Mouse (Mus musculus) liver, embryonic 14 days (tissue): Measurements from ENCODE around the gene Tbc1d13. TPM values are rescaled to one million over a fixed set of nuclear protein-coding genes. Genes with fewer than 3 reads are reported as not detected.

ENCODE experiments used
- polyA plus RNA-seq: library from polyadenylated mRNA; depleted of rRNA; stranded (reverse); fragments of >200 nt; gene quantifications from 2 replicates; pipeline ENCODE4 v1.2.3, GENCODE M21; 2012; rRNA removed

Tbc1d13 gene
- polyA plus RNA-seq = 9.1 and 11.7 TPM in 2 replicates

DNA sequence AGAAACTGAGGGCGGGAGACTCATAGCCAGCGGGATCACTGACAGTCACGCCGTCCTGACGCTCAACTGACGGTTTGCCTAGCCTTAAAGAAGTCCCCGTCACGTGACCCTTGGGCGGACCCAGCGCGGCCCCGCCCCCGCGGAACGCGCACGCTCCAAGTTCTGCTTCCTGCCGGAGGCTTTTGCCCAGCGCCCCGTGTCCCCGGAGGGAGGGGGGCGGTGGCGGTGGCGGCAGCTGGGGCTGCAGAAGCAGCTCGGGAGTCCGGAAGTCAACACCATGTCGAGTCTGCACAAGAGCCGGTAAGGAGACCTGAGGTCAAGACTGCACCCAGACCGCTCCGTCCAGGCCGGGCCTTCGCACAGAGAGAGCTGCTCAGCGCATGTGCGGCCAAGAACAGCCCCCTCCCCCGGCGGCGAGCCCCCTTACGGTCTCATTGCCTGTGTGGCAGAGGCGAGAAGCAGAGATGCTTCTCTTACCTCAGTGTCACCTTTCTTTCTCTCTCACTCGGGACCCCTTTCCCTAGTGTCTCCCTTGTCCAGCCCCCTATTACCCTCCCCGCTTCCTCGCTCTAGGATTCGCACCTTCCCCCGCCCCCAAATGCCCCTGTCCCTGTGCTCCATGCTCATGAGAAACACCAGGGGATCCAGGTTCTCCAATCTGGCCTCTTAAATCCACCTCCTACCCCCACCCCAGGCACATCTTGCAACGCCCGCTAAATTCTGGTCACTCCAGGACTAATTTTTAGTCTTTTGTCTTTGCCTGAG lies at the start of gene Tbc1d13:
TSS of gene Tbc1d13 (plus strand) at position 134 of the 765 bp plus-strand sequence.

DNA sequence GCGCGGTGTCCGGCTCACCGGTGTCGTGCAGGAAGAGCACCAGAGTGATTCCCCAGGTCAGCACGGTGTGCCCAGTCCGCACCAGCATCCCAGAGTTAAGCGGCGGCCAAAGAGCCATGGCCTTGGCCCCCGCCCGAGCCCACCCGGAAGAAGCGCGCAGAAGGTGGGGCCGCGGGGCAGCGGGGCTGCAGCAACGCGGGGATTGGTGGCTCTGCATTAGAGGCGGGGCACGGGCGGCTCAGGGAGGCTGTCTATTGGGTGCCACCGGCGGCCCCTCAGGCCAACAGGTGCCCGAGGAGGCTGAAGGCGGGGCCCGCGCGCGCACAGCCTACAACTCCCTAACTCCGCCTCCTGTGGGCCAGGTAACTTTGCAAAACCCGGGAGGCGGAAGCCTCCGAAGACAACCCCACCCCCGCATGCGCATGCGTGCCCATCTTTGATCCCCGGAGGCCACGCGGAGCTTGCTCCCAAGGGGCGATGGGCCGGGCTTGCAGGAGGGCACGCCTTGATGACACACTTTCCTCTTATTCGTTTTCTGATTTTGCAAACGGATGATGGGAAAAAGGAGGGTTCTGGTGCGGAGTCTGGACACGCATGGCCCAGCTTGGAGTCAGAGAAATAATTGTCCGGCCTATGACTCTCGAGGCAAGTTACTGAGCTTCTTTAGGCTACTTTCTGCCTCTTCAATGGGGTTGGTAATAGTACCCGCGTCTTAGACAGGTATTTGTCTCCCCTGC lies 39.9 kb upstream of the Tbc1d13 start, which contains the start of gene Zdhhc12:
TSS of gene Zdhhc12 (minus strand) at position 178 of the 737 bp plus-strand sequence.

GRCm38 (mm10) chr2:30124472-30125274 lies 8.9 kb upstream of the Tbc1d13 start, which contains the start of gene Zer1:
Gene Zer1 (minus strand): TSS chr2:30124585.

DNA sequence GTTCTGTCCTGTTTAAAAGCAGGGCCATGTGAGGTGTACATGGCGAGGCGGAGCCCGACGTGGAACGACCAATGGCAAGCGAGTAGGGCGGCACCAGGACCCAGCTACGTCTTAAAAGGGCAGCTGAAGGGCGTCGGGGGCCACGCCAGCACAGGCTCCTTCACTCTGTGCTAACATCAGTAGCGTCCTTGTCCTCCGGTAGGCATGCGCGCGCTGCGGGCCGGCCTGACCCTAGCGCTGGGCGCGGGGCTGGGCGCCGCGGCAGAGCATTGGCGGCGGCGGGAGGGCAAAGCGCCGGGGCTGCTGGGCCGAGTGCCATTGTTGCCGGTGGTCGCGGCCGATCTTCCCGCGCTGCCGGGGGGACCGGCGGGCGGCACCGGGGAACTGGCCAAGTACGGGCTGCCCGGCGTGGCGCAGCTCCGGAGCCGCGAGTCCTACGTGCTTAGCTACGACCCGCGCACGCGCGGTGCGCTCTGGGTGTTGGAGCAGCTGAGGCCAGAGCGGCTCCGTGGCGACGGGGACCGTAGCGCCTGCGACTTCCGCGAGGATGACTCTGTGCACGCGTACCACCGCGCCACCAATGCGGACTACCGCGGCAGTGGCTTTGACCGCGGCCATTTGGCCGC lies 37.9 kb downstream of the Tbc1d13 start, which contains the start of gene Endog:
TSS of gene Endog (plus strand) at position 123 of the 626 bp plus-strand sequence.

DNA sequence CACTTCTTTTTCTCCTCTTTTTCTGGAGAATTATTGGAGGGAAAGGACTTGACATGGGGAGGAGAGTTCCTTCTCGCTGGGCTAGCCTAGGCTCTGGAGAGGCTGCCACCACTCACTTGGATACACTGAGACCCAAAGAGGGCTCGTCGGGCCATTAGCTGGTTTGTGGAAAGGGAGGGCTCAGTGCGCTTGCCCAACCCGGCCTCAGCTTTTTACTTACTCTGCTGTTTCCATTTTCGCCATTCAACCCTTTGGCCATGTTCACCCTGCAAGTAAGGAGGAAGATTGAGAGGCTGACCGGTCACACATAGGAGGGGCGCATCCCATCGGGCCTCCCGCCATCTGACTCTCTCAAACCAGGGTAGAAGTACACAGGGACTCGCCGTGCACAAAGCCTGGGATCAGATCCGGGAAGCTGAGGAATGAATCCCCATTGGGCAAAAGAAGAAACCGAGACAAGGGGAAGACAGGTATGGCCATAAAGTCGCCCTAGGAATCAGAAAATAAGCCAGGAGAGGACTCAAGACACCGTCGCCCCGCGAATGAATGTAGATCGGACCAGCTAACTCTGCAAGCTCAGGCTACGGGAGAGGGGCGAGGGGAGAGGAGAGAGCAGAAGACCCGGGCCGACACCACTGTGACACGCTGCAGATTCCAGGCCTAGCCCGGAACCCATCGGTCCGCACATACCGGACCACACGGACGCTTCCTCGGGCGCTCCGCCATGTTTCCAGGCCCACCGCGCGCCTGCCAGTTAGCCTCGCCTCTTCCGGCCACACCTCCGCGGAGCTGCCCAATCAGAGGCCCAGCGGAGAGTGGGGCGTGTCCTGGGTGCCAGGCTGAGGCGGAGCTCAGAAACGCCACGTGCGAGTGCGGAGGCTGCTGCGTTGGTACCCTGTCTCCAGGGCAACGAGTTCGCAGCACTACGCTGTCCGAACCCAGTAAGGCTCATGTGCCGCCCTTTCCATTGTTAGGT lies 44.4 kb downstream of the Tbc1d13 start, which contains the start of gene Spout1:
TSS of gene Spout1 (minus strand) at position 760 of the 976 bp plus-strand sequence.

Other genes starting within 250 kb of the Tbc1d13 start
- gene Odf2, start 244.5 kb upstream of the Tbc1d13 start, polyA plus RNA-seq = 24.7 and 31.5 TPM in 2 replicates
- 12.3 and 14.0 TPM in 2 replicates for gene Gle1, start 198.3 kb upstream of the Tbc1d13 start, polyA plus RNA-seq
- 19.9 and 23.5 TPM in 2 replicates for gene Sptan1, start 168.2 kb upstream of the Tbc1d13 start, polyA plus RNA-seq
- gene Wdr34, start 84.9 kb upstream of the Tbc1d13 start, polyA plus RNA-seq = 5.2 and 5.7 TPM in 2 replicates
- gene Set, start 76.4 kb upstream of the Tbc1d13 start, polyA plus RNA-seq = 185 and 242 TPM in 2 replicates
- gene Pkn3, start 56.1 kb upstream of the Tbc1d13 start, polyA plus RNA-seq = 3.1 and 3.2 TPM in 2 replicates
- 21.0 and 25.7 TPM in 2 replicates for gene Zdhhc12, start 40.1 kb upstream of the Tbc1d13 start, polyA plus RNA-seq
- gene Zer1, start 9.2 kb upstream of the Tbc1d13 start, polyA plus RNA-seq = 6.6 and 7.7 TPM in 2 replicates
- 10.4 and 12.0 TPM in 2 replicates for gene Endog, start 37.7 kb downstream of the Tbc1d13 start, polyA plus RNA-seq
- 21.1 and 21.7 TPM in 2 replicates for gene Spout1, start 44.7 kb downstream of the Tbc1d13 start, polyA plus RNA-seq
- 13.0 and 14.4 TPM in 2 replicates for gene Kyat1, start 72.1 kb downstream of the Tbc1d13 start, polyA plus RNA-seq
- gene Lrrc8a, start 104.0 kb downstream of the Tbc1d13 start, polyA plus RNA-seq = 3.1 and 3.7 TPM in 2 replicates
- gene Gm28035, start 106.8 kb downstream of the Tbc1d13 start, polyA plus RNA-seq = 0.84 and 0.92 TPM in 2 replicates
- 15.2 and 18.6 TPM in 2 replicates for gene Phyhd1, start 132.5 kb downstream of the Tbc1d13 start, polyA plus RNA-seq
- not detected in 2 replicates for gene Gm28038, start 147.3 kb downstream of the Tbc1d13 start, polyA plus RNA-seq
- gene Dolk, start 152.6 kb downstream of the Tbc1d13 start, polyA plus RNA-seq = 4.3 and 5.0 TPM in 2 replicates
- 12.8 and 17.0 TPM in 2 replicates for gene Nup188, start 152.7 kb downstream of the Tbc1d13 start, polyA plus RNA-seq
- gene Sh3glb2, start 225.6 kb downstream of the Tbc1d13 start, polyA plus RNA-seq = 19.1 and 20.9 TPM in 2 replicates
- gene Miga2, start 230.5 kb downstream of the Tbc1d13 start, polyA plus RNA-seq = 5.6 and 6.8 TPM in 2 replicates